In the genomic region with DNA sequence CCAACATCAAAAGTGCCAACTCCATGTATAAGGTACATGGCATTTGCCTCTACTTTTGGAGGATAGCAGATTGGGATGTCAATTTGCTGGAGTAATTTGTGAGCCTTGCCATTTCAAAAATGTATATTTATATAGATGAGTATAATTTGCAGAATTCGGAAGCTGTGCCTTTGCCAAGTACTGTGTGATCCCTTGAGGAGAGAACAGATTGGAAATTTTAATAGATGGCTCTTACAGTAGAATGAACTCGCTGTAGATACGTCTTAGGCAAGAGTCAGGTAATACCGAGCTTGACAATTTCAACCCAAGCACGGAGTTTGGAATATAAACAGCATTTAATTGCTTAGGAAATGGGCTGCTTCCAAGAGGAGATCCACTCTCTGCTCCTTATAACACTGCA, we compare ENCODE assay signal across 22 mouse cellular contexts.
DNase-seq lines count a peak whose midpoint lies in the region; ATAC-seq and TF ChIP-seq lines count a peak whose summit lies in the region.
"Had no signal": no experiment of that assay in that cellular context is flagged by ENCODE, and none has a peak within 500 bp of the region (broad histone marks: within the 10 kb centered on the region; RNA-seq: fewer than 3 reads in every experiment).

No protein-coding gene starts in this region.

- H3K27me3 ChIP-seq in forebrain, embryonic 13.5 days: no peaks in the 10 kb centered on the region
- no peaks in the 10 kb centered on the region for H3K27me3 ChIP-seq in forebrain, embryonic 11.5 days (ENCODE audit: control insufficient read depth, insufficient read depth, low read length)
- H3K27me3 ChIP-seq in forebrain, postnatal 0 days (ENCODE audit: insufficient read depth, low read length): no peaks in the 10 kb centered on the region
- H3K27me3 ChIP-seq: hindbrain, embryonic 13.5 days; intestine, embryonic 15.5 days had no signal

- H3K4me1 ChIP-seq in forebrain, embryonic 13.5 days: peaks cover 43% of the 10 kb centered on the region
- peaks cover 7% of the 10 kb centered on the region; the same call in 1 of the 2 replicates for H3K4me1 ChIP-seq in forebrain, embryonic 11.5 days (replicated peaks; ENCODE audit: control insufficient read depth, insufficient read depth, low read length)
- H3K4me1 ChIP-seq in forebrain, postnatal 0 days (ENCODE audit: insufficient read depth): no peaks in the 10 kb centered on the region

- no peak for DNase-seq in forebrain, embryonic 11.5 days (ENCODE audit: low spot score)
- DNase-seq in heart, adult 11 months: peak; percentile 34
- DNase-seq in heart, postnatal 14 days: no peak
- peak; percentile 54 to 61 for DNase-seq in right cerebral cortex, postnatal 10 days (ENCODE audit: low spot score in 2 of 2)
- no peak for DNase-seq in right cerebral cortex, postnatal 14 days
- peak; percentile 76 for DNase-seq in forebrain, postnatal 0 days
- no peak for DNase-seq in neural tube, embryonic 10.5 days (ENCODE audit: extremely low spot score, low spot score)
- DNase-seq: adrenal gland, adult 8-10 months; adrenal gland, postnatal 25 days; cerebellum, adult 11-12 months; cerebellum, adult 8-10 months; cerebellum, postnatal 14 days; gastrocnemius, postnatal 36 days; heart, postnatal 36 days; kidney, adult 18-20 months had no signal

- H3K27ac ChIP-seq in forebrain, embryonic 13.5 days: no peak overlapping the region
- H3K27ac ChIP-seq in forebrain, embryonic 11.5 days (ENCODE audit: low read depth, low read length): no peak overlapping the region
- peak overlapping the region; percentile 6; the same call in 1 of the 2 replicates for H3K27ac ChIP-seq in forebrain, postnatal 0 days (ENCODE audit: low read depth, low read length)
- H3K27ac ChIP-seq: hindbrain, embryonic 10.5 days; intestine, embryonic 15.5 days had no signal

- no peak overlapping the region for H3K4me2 ChIP-seq in forebrain, embryonic 13.5 days
- no peak overlapping the region for H3K4me2 ChIP-seq in forebrain, embryonic 11.5 days (ENCODE audit: low read depth, low read length, severe bottlenecking)
- no peak overlapping the region for H3K4me2 ChIP-seq in forebrain, postnatal 0 days (ENCODE audit: low read depth)
- H3K4me2 ChIP-seq: heart, embryonic 11.5 days; hindbrain, embryonic 13.5 days; intestine, embryonic 15.5 days had no signal

- TF ChIP-seq CTCF in forebrain, postnatal 0 days (IDR thresholded peaks at IDR 0.05; ENCODE audit: low read depth): no peak

- H3K4me3 ChIP-seq in forebrain, embryonic 13.5 days: no peak overlapping the region
- no peak overlapping the region for H3K4me3 ChIP-seq in forebrain, embryonic 11.5 days (ENCODE audit: low read depth, low read length)
- no peak overlapping the region for H3K4me3 ChIP-seq in forebrain, postnatal 0 days (ENCODE audit: low read depth, low read length)
- H3K4me3 ChIP-seq: hindbrain, embryonic 10.5 days; hindbrain, embryonic 13.5 days; intestine, embryonic 15.5 days had no signal

- no peaks in the 10 kb centered on the region for H3K36me3 ChIP-seq in forebrain, embryonic 13.5 days (ENCODE audit: poor library complexity, severe bottlenecking)
- no peaks in the 10 kb centered on the region for H3K36me3 ChIP-seq in forebrain, embryonic 11.5 days (ENCODE audit: control insufficient read depth, insufficient read depth, low read length)
- H3K36me3 ChIP-seq in forebrain, postnatal 0 days (ENCODE audit: insufficient read depth): no peaks in the 10 kb centered on the region
- H3K36me3 ChIP-seq: hindbrain, embryonic 10.5 days; intestine, embryonic 15.5 days had no signal

- no peak overlapping the region for H3K9ac ChIP-seq in forebrain, embryonic 13.5 days
- H3K9ac ChIP-seq in forebrain, embryonic 11.5 days (ENCODE audit: low read length): no peak overlapping the region
- no peak overlapping the region for H3K9ac ChIP-seq in forebrain, postnatal 0 days
- H3K9ac ChIP-seq: hindbrain, embryonic 13.5 days; intestine, embryonic 15.5 days had no signal

- peak; percentile 46; the same call in 1 of the 2 replicates for ATAC-seq in forebrain, embryonic 13.5 days
- no peak for ATAC-seq in forebrain, embryonic 11.5 days (replicated peaks; ENCODE audit: low FRiP score)
- ATAC-seq in forebrain, postnatal 0 days: peak; percentile 78
- ATAC-seq: activated CD4-positive, CD25-positive, alpha-beta regulatory T cell, adult 4 months; hindbrain, embryonic 16.5 days; intestine, embryonic 15.5 days had no signal

- 82% methylated on average over 5 of the region's 5 CpGs for WGBS in forebrain, embryonic 13.5 days
- 94% methylated on average over 5 of the region's 5 CpGs for WGBS in forebrain, embryonic 11.5 days
- 56% methylated on average over 5 of the region's 5 CpGs for WGBS in forebrain, postnatal 0 days

- intact Hi-C loops in heart, postnatal 14 days (cut with DNase I): no loop called here

- H3K9me3 ChIP-seq in forebrain, embryonic 13.5 days (replicated peaks): no peaks in the 10 kb centered on the region
- no peaks in the 10 kb centered on the region for H3K9me3 ChIP-seq in forebrain, embryonic 11.5 days (ENCODE audit: control insufficient read depth, low read length)
- H3K9me3 ChIP-seq in forebrain, postnatal 0 days (ENCODE audit: low read length): no peaks in the 10 kb centered on the region
- H3K9me3 ChIP-seq: hindbrain, embryonic 10.5 days; hindbrain, embryonic 13.5 days; intestine, embryonic 15.5 days had no signal

Comparison
In these comparisons a context has a peak if more than half of its experiments do, and no peak if none do; other contexts are left out.
1. DNase-seq: peak in heart, adult 11 months (single experiment), right cerebral cortex, postnatal 10 days (2 of 2) and forebrain, postnatal 0 days (single experiment); none in forebrain, embryonic 11.5 days (single experiment), heart, postnatal 14 days (0 of 2), right cerebral cortex, postnatal 14 days (single experiment) and neural tube, embryonic 10.5 days (single experiment).